Mouse (Mus musculus) layer of hippocampus, postnatal 10 days (tissue): ENCODE results near the gene Ihh. TPM values are rescaled to one million over a fixed set of nuclear protein-coding genes. Genes with fewer than 3 reads are reported as not detected.

ENCODE experiments used
- DNase-seq, 2 experiments: peaks; one replicate each; pipeline ENCODE4 v3.0.0; 2021; ENCODE audit warnings: low spot score in 2 of 2
- microRNA-seq, 2 experiments: library from miRNA; unstranded; fragments of <30 nt; microRNA quantifications; one replicate each; pipeline ENCODE4 v1.2.0; 2021
- total RNA-seq, 2 experiments: library from RNA; stranded (reverse); gene quantifications; 2 replicates each; pipeline ENCODE4 v1.2.3; 2021

Ihh gene
- total RNA-seq, 2 experiments from 2014 or later, result 0.27 to 0.31 TPM

- peak in 1 of 2 experiments; percentile 22 for DNase-seq
Observed at GRCm38 (mm10) chr1:74947986-74948670, 3.3 kb downstream of the Ihh start.

- DNase-seq, result no peak
Observed at GRCm38 (mm10) chr1:74941651-74942360, 9.7 kb downstream of the Ihh start.

- no peak for DNase-seq
Observed at GRCm38 (mm10) chr1:74939762-74940161, 11.7 kb downstream of the Ihh start.

- DNase-seq, result no peak
Observed at GRCm38 (mm10) chr1:74936221-74936830, 15.1 kb downstream of the Ihh start.

DNA sequence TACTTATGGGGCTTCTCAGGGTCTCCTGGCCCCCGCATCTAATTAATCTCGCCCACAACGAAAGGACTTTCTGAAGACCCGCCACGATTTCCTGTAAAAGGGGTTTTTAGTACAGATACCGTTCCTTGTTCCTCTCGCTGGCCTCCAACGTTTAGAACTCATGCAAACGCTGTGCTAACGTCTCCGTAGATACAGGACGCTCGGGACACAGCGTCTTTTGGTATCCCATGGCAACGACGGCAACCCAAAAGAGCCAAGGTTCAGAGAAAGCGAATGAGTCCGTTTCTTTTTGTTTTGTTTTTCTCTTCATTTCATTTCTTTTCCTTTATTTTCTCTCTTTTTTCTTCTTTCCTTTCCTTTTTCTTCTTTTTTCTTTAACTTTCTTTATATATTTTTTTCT, 16.1 kb downstream of the Ihh start, which contains the start of gene Cfap65:
Gene Cfap65, minus strand, starts transcription at position 198 of the 400 bp plus-strand sequence.
- peak; percentile 67 to 71 for DNase-seq

GRCm38 (mm10) chr1:74927621-74928296, 23.7 kb downstream of the Ihh start:
- no peak for DNase-seq

GRCm38 (mm10) chr1:74926721-74927120, 24.8 kb downstream of the Ihh start:
- DNase-seq, result peak; percentile 44 to 59

GRCm38 (mm10) chr1:74924464-74924863, 27.0 kb downstream of the Ihh start:
- DNase-seq, result no peak

- peak in 1 of 2 experiments; percentile 41 for DNase-seq
Observed at GRCm38 (mm10) chr1:74915706-74916105, 35.8 kb downstream of the Ihh start.

GRCm38 (mm10) chr1:74902191-74902590, 49.3 kb downstream of the Ihh start:
- no peak for DNase-seq

DNA sequence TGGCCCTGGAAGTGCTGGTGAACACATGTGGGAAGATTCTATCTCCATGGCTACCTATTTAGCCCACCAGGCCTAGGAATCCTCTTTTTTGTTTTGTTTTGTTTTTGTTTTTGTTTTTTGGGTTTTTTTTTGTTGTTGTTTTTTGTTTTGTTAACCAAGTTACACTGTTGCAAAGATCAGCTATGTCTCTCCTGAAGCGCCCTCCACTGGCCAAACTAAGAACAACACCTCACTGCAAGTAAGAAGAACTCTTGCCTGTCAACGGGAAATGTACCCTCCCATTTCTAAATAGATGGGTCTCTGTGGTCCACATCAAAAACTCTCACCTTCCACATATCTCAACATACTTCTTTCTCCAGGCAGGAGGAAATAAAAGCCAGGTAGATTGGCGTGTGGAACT, 49.8 kb downstream of the Ihh start:
- peak; percentile 75 to 81 for DNase-seq

GRCm38 (mm10) chr1:74900341-74901285, 50.9 kb downstream of the Ihh start:
- no peak for DNase-seq

DNA sequence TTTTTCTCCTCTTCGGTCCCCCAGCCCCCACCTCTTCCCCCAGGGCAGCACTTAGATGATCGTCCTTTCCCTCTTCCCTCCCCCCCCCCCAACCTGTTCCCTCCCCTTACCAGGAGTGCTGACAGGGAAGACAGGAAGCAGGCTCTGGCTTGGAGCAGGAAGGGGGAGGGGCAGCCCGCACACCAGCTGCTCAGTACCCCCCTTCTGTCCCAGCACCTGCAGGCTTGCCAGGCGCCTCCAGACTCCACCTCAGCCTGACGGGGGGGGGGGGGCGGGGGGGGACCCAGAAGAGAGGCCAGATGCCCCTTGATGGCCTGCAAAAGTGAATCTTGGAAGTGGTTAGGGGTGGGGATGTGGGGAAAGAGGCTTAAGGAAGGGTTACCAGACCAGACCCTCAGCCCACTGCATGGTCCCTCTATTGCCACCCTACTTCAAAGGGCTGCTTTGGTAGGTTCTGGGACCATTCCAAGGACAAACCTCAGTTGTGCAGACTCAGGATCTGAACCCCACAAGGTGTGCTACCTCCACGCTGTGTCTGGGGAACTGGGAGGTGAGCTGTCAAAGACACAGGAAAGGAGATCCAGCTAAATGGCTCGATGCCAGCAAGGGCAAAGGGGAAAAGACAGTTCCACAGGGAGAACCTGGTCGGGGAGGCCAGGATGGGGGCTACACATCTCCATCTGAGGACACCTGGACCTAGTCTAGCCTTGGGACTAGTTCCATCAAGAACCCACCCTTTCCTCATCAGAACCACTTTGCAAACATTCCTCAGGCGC, 52.6 kb downstream of the Ihh start:
- no peak for DNase-seq

- DNase-seq, result no peak
Observed at GRCm38 (mm10) chr1:74897976-74898375, 53.5 kb downstream of the Ihh start.

Small RNA genes lying within 50 kb of the gene (microRNA-seq; reads per million reads assigned to microRNA genes)
- 415 to 545 reads per million in 2 experiments for gene Mir375

Other genes with a start within 250 kb of the Ihh start
- 1 to 10 TPM in 1 of 2 experiments, under 1 TPM in 1; 0.33 to 1.6 TPM for gene Cyp27a1, start 238.1 kb downstream of the Ihh start, total RNA-seq
- gene Prkag3, start 202.5 kb downstream of the Ihh start, total RNA-seq, result not detected
- 1 to 10 TPM in 1 of 2 experiments, under 1 TPM in 1; 0.75 to 1.3 TPM for gene Wnt6, start 179.8 kb downstream of the Ihh start, total RNA-seq
- gene Wnt10a, start 160.2 kb downstream of the Ihh start, total RNA-seq, result 1 to 10 TPM; 1.1 to 1.2 TPM
- 100 to 1,000 TPM; 286 to 311 TPM for gene Cdk5r2, start 96.7 kb downstream of the Ihh start, total RNA-seq
- not detected for gene Fev, start 66.3 kb downstream of the Ihh start, total RNA-seq
- gene Cryba2, start 58.5 kb downstream of the Ihh start, total RNA-seq, result under 1 TPM in 1 of 2 experiments, not detected in 1; 0.53 TPM
- 1 to 10 TPM; 3.3 to 3.9 TPM for gene Cfap65, start 16.1 kb downstream of the Ihh start, total RNA-seq
- gene Nhej1, start 173.5 kb upstream of the Ihh start, total RNA-seq, result 1 to 10 TPM; 2.3 to 2.4 TPM
- under 1 TPM in 1 of 2 experiments, not detected in 1; 0.27 TPM for gene Slc23a3, start 182.2 kb upstream of the Ihh start, total RNA-seq
- gene Cnppd1, start 191.0 kb upstream of the Ihh start, total RNA-seq, result 10 to 100 TPM; 35.3 to 35.8 TPM
- 100 to 1,000 TPM; 138 to 144 TPM for gene Retreg2, start 191.1 kb upstream of the Ihh start, total RNA-seq
- 10 to 100 TPM; 25.5 to 27.3 TPM for gene Zfand2b, start 217.0 kb upstream of the Ihh start, total RNA-seq
- gene Abcb6, start 228.7 kb upstream of the Ihh start, total RNA-seq, result 10 to 100 TPM; 37.7 to 45.8 TPM
- gene Ankzf1, start 240.5 kb upstream of the Ihh start, total RNA-seq, result 10 to 100 TPM; 19.9 to 21.0 TPM
- gene Atg9a, start 240.5 kb upstream of the Ihh start, total RNA-seq, result 100 to 1,000 TPM in 1 of 2 experiments, 10 to 100 TPM in 1; 93.9 to 109 TPM